20 mouse cellular contexts compared by ENCODE assay signal in the genomic region with DNA sequence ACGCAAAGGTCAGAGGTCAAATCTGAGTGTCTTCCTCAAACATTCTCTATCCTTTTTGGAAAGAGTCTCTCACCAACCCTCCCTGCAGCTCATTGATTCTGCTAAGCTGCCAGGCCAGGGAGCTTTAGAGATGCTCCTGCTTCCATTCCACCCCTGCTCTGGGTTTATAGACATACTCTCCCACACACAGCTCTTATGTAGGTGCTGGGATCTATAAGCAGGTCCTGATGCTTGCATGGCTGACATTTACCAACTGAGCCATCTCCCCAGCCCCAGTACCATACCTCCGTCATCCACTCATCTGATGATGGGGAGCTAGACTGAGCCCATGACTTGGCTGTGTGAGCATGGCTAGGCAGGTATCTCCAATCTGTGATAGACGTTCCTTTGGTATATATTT.
DNase-seq lines count a peak whose midpoint lies in the region; ATAC-seq and TF ChIP-seq lines count a peak whose summit lies in the region.
"Had no signal": no experiment of that assay in that cellular context is flagged by ENCODE, and none has a peak within 500 bp of the region (broad histone marks: within the 10 kb centered on the region; RNA-seq: fewer than 3 reads in every experiment).

No protein-coding gene starts in this region.

- H3K27ac ChIP-seq in hindbrain, embryonic 15.5 days (replicated peaks): 0 out of 2 replicates have a peak overlapping the region, but pooled peaks have one; percentile 31
- no peak overlapping the region; the same call in 1 of the 2 replicates for H3K27ac ChIP-seq in hindbrain, embryonic 14.5 days
- 0 out of 2 replicates have a peak overlapping the region, but pooled peaks have one; percentile 10 for H3K27ac ChIP-seq in forebrain, embryonic 16.5 days (ENCODE audit: low read length)
- H3K27ac ChIP-seq in midbrain, embryonic 11.5 days (ENCODE audit: low read depth, low read length): peak overlapping the region; percentile 71
- H3K27ac ChIP-seq in midbrain, postnatal 0 days (ENCODE audit: low read depth, low read length): peak overlapping the region; percentile 52
- no peak overlapping the region for H3K27ac ChIP-seq in gastrocnemius, adult 2 months
- H3K27ac ChIP-seq: embryonic facial prominence, embryonic 12.5 days; limb, embryonic 15.5 days; liver, embryonic 15.5 days; macrophage had no signal

- no peak for ATAC-seq in hindbrain, embryonic 15.5 days (ENCODE audit: low FRiP score, low read depth)
- ATAC-seq in hindbrain, embryonic 14.5 days (ENCODE audit: low FRiP score): no peak
- no peak for ATAC-seq in forebrain, embryonic 16.5 days
- ATAC-seq in midbrain, embryonic 11.5 days (ENCODE audit: low FRiP score): no peak
- no peak for ATAC-seq in midbrain, postnatal 0 days (ENCODE audit: low FRiP score)
- ATAC-seq: activated CD4-positive, CD25-positive, alpha-beta regulatory T cell, adult 4 months; intestine, embryonic 16.5 days had no signal

- no peaks in the 10 kb centered on the region for H3K9me3 ChIP-seq in hindbrain, embryonic 15.5 days
- H3K9me3 ChIP-seq in hindbrain, embryonic 14.5 days (ENCODE audit: control insufficient read depth, low read length): no peaks in the 10 kb centered on the region
- H3K9me3 ChIP-seq in forebrain, embryonic 16.5 days (ENCODE audit: control insufficient read depth, low read length): peaks cover 3% of the 10 kb centered on the region; the same call in 1 of the 2 replicates
- no peaks in the 10 kb centered on the region; the same call in 1 of the 2 replicates for H3K9me3 ChIP-seq in midbrain, embryonic 11.5 days (ENCODE audit: control insufficient read depth, low read length)
- no peaks in the 10 kb centered on the region for H3K9me3 ChIP-seq in midbrain, postnatal 0 days (ENCODE audit: low read length)
- H3K9me3 ChIP-seq: embryonic facial prominence, embryonic 12.5 days; limb, embryonic 15.5 days; liver, embryonic 15.5 days had no signal

- H3K4me2 ChIP-seq in hindbrain, embryonic 15.5 days: no peak overlapping the region
- no peak overlapping the region for H3K4me2 ChIP-seq in hindbrain, embryonic 14.5 days (replicated peaks)
- H3K4me2 ChIP-seq in forebrain, embryonic 16.5 days (ENCODE audit: low read length): no peak overlapping the region
- no peak overlapping the region for H3K4me2 ChIP-seq in midbrain, embryonic 11.5 days
- no peak overlapping the region for H3K4me2 ChIP-seq in midbrain, postnatal 0 days (ENCODE audit: low read depth, low read length, poor library complexity, severe bottlenecking)
- H3K4me2 ChIP-seq: embryonic facial prominence, embryonic 12.5 days; limb, embryonic 15.5 days; liver, embryonic 15.5 days had no signal

- H3K4me1 ChIP-seq in hindbrain, embryonic 15.5 days (replicated peaks): peaks cover 42% of the 10 kb centered on the region
- H3K4me1 ChIP-seq in hindbrain, embryonic 14.5 days (replicated peaks; ENCODE audit: control insufficient read depth, insufficient read depth, low read length): peaks cover 48% of the 10 kb centered on the region
- peaks cover 35% of the 10 kb centered on the region for H3K4me1 ChIP-seq in forebrain, embryonic 16.5 days (replicated peaks; ENCODE audit: control insufficient read depth, insufficient read depth, low read length)
- H3K4me1 ChIP-seq in midbrain, embryonic 11.5 days (ENCODE audit: control insufficient read depth, insufficient read depth, low read length): peaks cover 63% of the 10 kb centered on the region
- H3K4me1 ChIP-seq in midbrain, postnatal 0 days (ENCODE audit: insufficient read depth, low read length): peaks cover 25% of the 10 kb centered on the region
- H3K4me1 ChIP-seq: liver, embryonic 15.5 days had no signal

- no peaks in the 10 kb centered on the region for H3K27me3 ChIP-seq in hindbrain, embryonic 15.5 days
- no peaks in the 10 kb centered on the region for H3K27me3 ChIP-seq in hindbrain, embryonic 14.5 days (ENCODE audit: control insufficient read depth, insufficient read depth, low read length)
- no peaks in the 10 kb centered on the region for H3K27me3 ChIP-seq in forebrain, embryonic 16.5 days (replicated peaks; ENCODE audit: control insufficient read depth, insufficient read depth, low read length)
- H3K27me3 ChIP-seq in midbrain, embryonic 11.5 days (ENCODE audit: control insufficient read depth, insufficient read depth, low read length): no peaks in the 10 kb centered on the region
- H3K27me3 ChIP-seq in midbrain, postnatal 0 days (ENCODE audit: insufficient read depth, low read length): no peaks in the 10 kb centered on the region
- H3K27me3 ChIP-seq: embryonic facial prominence, embryonic 12.5 days; limb, embryonic 15.5 days had no signal

- intact Hi-C loops in gastrocnemius, adult 2 months (cut with DNase I): no loop called here

- 89% methylated on average over 3 of the region's 3 CpGs for WGBS in hindbrain, embryonic 15.5 days
- 83% methylated on average over 3 of the region's 3 CpGs for WGBS in hindbrain, embryonic 14.5 days
- WGBS in forebrain, embryonic 16.5 days: 91% methylated on average over 3 of the region's 3 CpGs
- 73% methylated on average over 3 of the region's 3 CpGs for WGBS in midbrain, embryonic 11.5 days
- WGBS in midbrain, postnatal 0 days: 78% methylated on average over 3 of the region's 3 CpGs

- no peak overlapping the region for H3K9ac ChIP-seq in hindbrain, embryonic 15.5 days
- no peak overlapping the region for H3K9ac ChIP-seq in hindbrain, embryonic 14.5 days
- H3K9ac ChIP-seq in forebrain, embryonic 16.5 days (replicated peaks; ENCODE audit: low read depth, low read length): no peak overlapping the region
- H3K9ac ChIP-seq in midbrain, embryonic 11.5 days (ENCODE audit: low read length): no peak overlapping the region; the same call in 1 of the 2 replicates
- H3K9ac ChIP-seq in midbrain, postnatal 0 days (replicated peaks; ENCODE audit: low read length, poor library complexity, severe bottlenecking): no peak overlapping the region
- H3K9ac ChIP-seq: embryonic facial prominence, embryonic 12.5 days; limb, embryonic 15.5 days; liver, embryonic 15.5 days had no signal

- H3K4me3 ChIP-seq in hindbrain, embryonic 15.5 days: no peak overlapping the region
- H3K4me3 ChIP-seq in hindbrain, embryonic 14.5 days (replicated peaks; ENCODE audit: low read length): no peak overlapping the region
- H3K4me3 ChIP-seq in forebrain, embryonic 16.5 days (replicated peaks; ENCODE audit: low read length): no peak overlapping the region
- H3K4me3 ChIP-seq in midbrain, embryonic 11.5 days (ENCODE audit: low read depth, low read length): no peak overlapping the region
- H3K4me3 ChIP-seq in midbrain, postnatal 0 days (ENCODE audit: low read depth, low read length): no peak overlapping the region
- no peak overlapping the region for H3K4me3 ChIP-seq in gastrocnemius, adult 2 months
- H3K4me3 ChIP-seq: embryonic facial prominence, embryonic 12.5 days; limb, embryonic 15.5 days; liver, embryonic 15.5 days had no signal

- TF ChIP-seq CTCF in midbrain, postnatal 0 days (IDR thresholded peaks at IDR 0.05): no peak
- TF ChIP-seq CTCF in gastrocnemius, adult 2 months (IDR thresholded peaks at IDR 0.05): no peak

- no peak for DNase-seq in hindbrain, embryonic 14.5 days (ENCODE audit: low spot score)
- no peak for DNase-seq in midbrain, embryonic 11.5 days (ENCODE audit: low spot score, missing footprints)
- DNase-seq in midbrain, postnatal 0 days (ENCODE audit: low spot score): no peak
- no peak for DNase-seq in B cell, adult 2 months
- no peak for DNase-seq in gastrocnemius, adult 2 months
- DNase-seq: adrenal gland, adult 8-10 months; cerebellum, adult 2 months; cerebellum, postnatal 25 days; kidney, adult 9 months; kidney, postnatal 25 days; right cerebral cortex, postnatal 4 days; thymus, postnatal 25 days had no signal

- no peaks in the 10 kb centered on the region for H3K36me3 ChIP-seq in hindbrain, embryonic 15.5 days
- H3K36me3 ChIP-seq in hindbrain, embryonic 14.5 days (replicated peaks; ENCODE audit: control insufficient read depth, insufficient read depth): no peaks in the 10 kb centered on the region
- H3K36me3 ChIP-seq in forebrain, embryonic 16.5 days (ENCODE audit: control insufficient read depth, insufficient read depth): no peaks in the 10 kb centered on the region
- no peaks in the 10 kb centered on the region for H3K36me3 ChIP-seq in midbrain, embryonic 11.5 days (ENCODE audit: control insufficient read depth, insufficient read depth, low read length)
- no peaks in the 10 kb centered on the region for H3K36me3 ChIP-seq in midbrain, postnatal 0 days (ENCODE audit: insufficient read depth, low read length)
- H3K36me3 ChIP-seq: embryonic facial prominence, embryonic 12.5 days; limb, embryonic 15.5 days; liver, embryonic 15.5 days had no signal

Comparison
In these comparisons a context has a peak if more than half of its experiments do, and no peak if none do; other contexts are left out.
1. H3K27ac ChIP-seq: peak in hindbrain, embryonic 15.5 days (single experiment), forebrain, embryonic 16.5 days (single experiment), midbrain, embryonic 11.5 days (single experiment) and midbrain, postnatal 0 days (single experiment); none in hindbrain, embryonic 14.5 days (single experiment) and gastrocnemius, adult 2 months (single experiment).